Mouse (Mus musculus) ES-Bruce4 (cell line): ENCODE measurements at regions not wholly inside any gene's neighbourhood (a gene's known extent, or its start where the extent isn't known, plus 50 kb on each side); places are given as distances from the start of the nearest gene placed in this dataset.

Source experiments
- CTCF ChIP-seq: IDR thresholded peaks from one replicate; pipeline ENCODE4 v1.8.1; 2011; ENCODE audit warnings: low read depth, low read length
- EP300 ChIP-seq: IDR thresholded peaks from 2 replicates; pipeline ENCODE4 v1.6.1; 2011; ENCODE audit warnings: low read depth, low read length; ENCODE audit not compliant: insufficient read depth
- POLR2A ChIP-seq: IDR thresholded peaks from one replicate; pipeline ENCODE4 v1.8.1; 2011; ENCODE audit warnings: low read length; ENCODE audit not compliant: insufficient read depth

DNA sequence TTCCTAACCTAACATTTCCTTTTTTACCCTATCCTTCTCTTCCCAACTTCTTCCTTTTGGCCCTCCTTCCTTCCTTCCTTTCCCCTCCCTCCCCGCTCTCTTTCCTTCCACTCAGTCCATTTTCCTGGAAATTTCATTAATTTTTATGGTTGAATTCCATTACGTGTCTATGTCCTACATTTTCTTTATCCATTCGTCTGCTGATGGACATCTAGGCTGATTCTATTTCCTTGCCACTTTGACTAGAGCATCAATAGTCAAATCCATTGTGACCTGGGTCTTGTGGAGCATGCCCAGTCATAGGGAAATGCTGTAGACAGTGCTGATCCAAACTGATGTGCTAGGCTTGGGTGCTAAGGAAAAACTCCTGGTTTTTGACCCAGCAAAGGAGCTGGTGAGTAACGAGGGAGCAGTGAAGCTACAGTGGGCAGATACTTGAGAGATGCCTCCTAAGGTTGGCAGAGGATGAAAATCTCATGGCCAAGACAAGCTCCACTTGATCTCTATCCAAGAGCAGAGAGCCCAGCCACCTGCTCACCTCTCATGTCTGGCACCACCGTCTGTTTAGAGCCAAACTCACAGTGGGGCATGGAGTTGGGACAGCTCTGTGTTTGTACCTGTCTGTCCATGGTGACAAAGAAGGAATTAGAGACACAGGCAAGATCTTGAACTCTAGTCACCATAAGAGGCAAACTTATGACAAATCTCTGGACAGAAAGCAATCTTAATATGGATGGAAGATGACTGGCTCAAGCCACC, 57.7 kb upstream of the Kctd3 start:
- TF ChIP-seq POLR2A (no peak), CTCF (no peak), EP300 (no peak)
